Mouse (Mus musculus) intestine, embryonic 16.5 days (tissue): Measurements from ENCODE around the gene AU040320. TPM values are rescaled to one million over a fixed set of nuclear protein-coding genes. Genes with fewer than 3 reads are reported as not detected.

ENCODE experiments used
- ATAC-seq: fragments of 200-750 bp; cut with Nextera tagmentation; 2 replicates; pipeline ENCODE4 v1.8.0; 2017; ENCODE audit warnings: moderate TSS enrichment, moderate library complexity
- H3K27ac ChIP-seq: fragments of 300-500 bp; sonication (generic); 2 replicates; pipeline ENCODE4 v1.5.1; 2014; ENCODE audit warnings: mild to moderate bottlenecking, low read length
- H3K27me3 ChIP-seq: fragments of 300-500 bp; sonication (generic); replicated peaks from 2 replicates; pipeline ENCODE4 v1.6.1; 2014; ENCODE audit warnings: low read length, control low read depth, mixed read lengths; ENCODE audit not compliant: control insufficient read depth, insufficient read depth
- H3K36me3 ChIP-seq: fragments of 300-500 bp; sonication (generic); 2 replicates; pipeline ENCODE4 v1.6.1; 2014; ENCODE audit warnings: low read length, control low read depth; ENCODE audit not compliant: control insufficient read depth, insufficient read depth
- H3K4me1 ChIP-seq: fragments of 300-500 bp; sonication (generic); 2 replicates; pipeline ENCODE4 v1.6.1; 2014; ENCODE audit warnings: low read length, control low read depth, mixed read lengths; ENCODE audit not compliant: control insufficient read depth, insufficient read depth
- H3K4me2 ChIP-seq: fragments of 300-500 bp; sonication (generic); 2 replicates; pipeline ENCODE4 v1.6.1; 2014; ENCODE audit warnings: low read depth, low read length, control low read depth
- H3K4me3 ChIP-seq: fragments of 300-500 bp; sonication (generic); 2 replicates; pipeline ENCODE4 v1.5.1; 2014; ENCODE audit warnings: mild to moderate bottlenecking, low read length
- H3K9ac ChIP-seq: fragments of 300-500 bp; sonication (generic); 2 replicates; pipeline ENCODE4 v1.6.1; 2014; ENCODE audit warnings: low read depth, low read length
- H3K9me3 ChIP-seq: fragments of 300-500 bp; sonication (generic); 2 replicates; pipeline ENCODE4 v1.6.1; 2016; ENCODE audit warnings: low read length, control low read depth; ENCODE audit not compliant: control insufficient read depth
- WGBS: fragments of 180-500 bp; shearing (Covaris S2); extraction: QIAGEN DNeasy Blood & Tissue Kit; methylation state at CpG from one replicate; pipeline ENCODE4 v1.1.7; 2014; 5-methylcytosine and 5-hydroxymethylcytosine counted together
- polyA plus RNA-seq: library from polyadenylated mRNA; unstranded; fragments of >200 nt; fragmentation: Nextera tagmentation; extraction: Ambion mirVana; gene quantifications from 2 replicates; pipeline ENCODE4 v1.2.1, GENCODE M21; 2015

Gene AU040320
- polyA plus RNA-seq, 1 experiment from 2014 or later: 36.4 TPM

DNA sequence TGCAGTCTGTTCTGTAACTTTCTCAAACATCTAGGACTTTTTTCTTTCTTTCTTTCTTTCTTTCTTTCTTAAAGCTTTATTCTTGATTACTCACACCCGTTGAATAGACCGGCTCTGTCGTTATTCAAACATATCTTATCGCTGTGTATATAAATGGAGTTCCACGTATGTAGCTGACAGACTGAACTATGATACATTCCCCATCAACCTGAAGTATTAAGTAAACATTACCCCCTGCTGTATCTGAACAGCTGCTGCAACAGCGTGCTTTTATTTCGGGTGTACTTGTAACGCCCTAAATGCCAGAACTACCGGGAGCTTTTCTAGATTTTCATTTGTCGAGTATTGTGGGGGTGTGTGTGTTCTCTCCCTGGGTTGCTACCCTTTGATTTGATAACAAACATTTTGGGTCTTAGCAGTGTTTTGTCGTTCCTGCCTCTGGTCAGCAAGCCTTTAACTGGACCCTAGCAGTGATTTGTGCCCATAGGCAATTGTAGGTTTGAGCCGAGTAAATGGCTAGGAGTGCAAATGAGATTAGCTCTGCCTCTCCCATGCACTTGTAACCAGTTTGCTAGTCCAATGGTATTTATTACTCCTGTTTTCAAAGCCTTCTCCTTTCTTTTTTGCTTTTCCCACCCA, 1.5 kb downstream of the AU040320 start:
- H3K27ac ChIP-seq: peak overlapping the region; percentile 97
- 29% methylated on average over 12 of the region's 12 CpGs for WGBS
- H3K4me3 ChIP-seq: peak overlapping the region; percentile 96
- no peak overlapping the region; the same call in 1 of the 2 replicates for H3K9ac ChIP-seq
- H3K4me2 ChIP-seq: peak overlapping the region; percentile 61
- no peaks in the 10 kb centered on the region for H3K27me3 ChIP-seq
- no peaks in the 10 kb centered on the region for H3K36me3 ChIP-seq
- peak; percentile 34 for ATAC-seq
- H3K9me3 ChIP-seq: no peaks in the 10 kb centered on the region
- peaks cover 22% of the 10 kb centered on the region for H3K4me1 ChIP-seq

DNA sequence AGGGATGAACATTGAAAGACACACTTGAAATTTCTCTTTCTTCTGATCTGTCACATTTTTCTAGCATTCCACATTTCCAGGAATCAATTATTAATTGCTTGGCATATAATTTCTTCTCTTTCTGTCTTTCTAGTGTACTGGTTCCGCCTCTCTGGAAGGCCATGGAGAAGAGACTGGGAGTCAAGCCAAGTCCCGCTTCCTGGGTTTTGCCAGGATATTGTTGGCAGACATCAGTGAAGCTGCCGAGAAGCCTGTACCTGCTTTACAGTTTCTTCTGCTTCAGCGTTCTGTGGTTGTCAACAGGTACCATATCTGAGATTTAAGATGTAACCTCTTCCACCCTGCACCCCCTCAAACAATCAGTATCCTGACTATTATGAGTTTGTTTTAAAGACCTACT, 3.4 kb downstream of the AU040320 start:
- H3K27ac ChIP-seq: no peak overlapping the region
- no peak overlapping the region for H3K9ac ChIP-seq
- no peak overlapping the region for H3K4me3 ChIP-seq
- WGBS: 77% methylated on average over 4 of the region's 4 CpGs
- H3K36me3 ChIP-seq: peaks cover 3% of the 10 kb centered on the region; the same call in 1 of the 2 replicates
- no peak overlapping the region; the same call in 1 of the 2 replicates for H3K4me2 ChIP-seq
- H3K9me3 ChIP-seq: no peaks in the 10 kb centered on the region
- H3K27me3 ChIP-seq: no peaks in the 10 kb centered on the region
- peaks cover 12% of the 10 kb centered on the region for H3K4me1 ChIP-seq
- no peak for ATAC-seq

DNA sequence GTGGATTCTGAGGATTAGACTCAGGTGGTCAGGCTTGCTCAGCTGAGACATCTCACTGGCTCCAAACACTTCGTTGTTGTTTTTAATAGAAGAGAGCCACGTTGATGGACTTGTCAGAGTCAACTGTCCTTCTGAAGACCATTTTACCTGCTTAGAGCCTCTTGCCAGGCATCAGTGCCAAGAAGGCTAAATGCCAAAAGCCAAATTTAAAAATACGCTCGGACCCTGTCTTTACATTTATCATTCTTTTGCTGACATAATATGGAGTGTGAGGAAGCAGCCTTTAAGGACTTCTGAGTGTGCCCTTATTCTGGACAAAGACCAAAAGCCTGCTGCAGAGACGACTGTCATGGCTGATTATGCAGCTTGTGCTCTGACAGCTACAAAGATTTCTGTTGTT, 5.0 kb downstream of the AU040320 start:
- Histone ChIP-seq H3K4me2 (no peak overlapping the region), H3K27ac (no peak overlapping the region), H3K9me3 (no peaks in the 10 kb centered on the region), H3K9ac (no peak overlapping the region), H3K27me3 (no peaks in the 10 kb centered on the region), H3K4me1 (peaks cover 8% of the 10 kb centered on the region), H3K4me3 (no peak overlapping the region), H3K36me3 (peaks cover 3% of the 10 kb centered on the region; the same call in 1 of the 2 replicates)
- 81% methylated on average over 5 of the region's 5 CpGs for WGBS
- no peak for ATAC-seq

DNA sequence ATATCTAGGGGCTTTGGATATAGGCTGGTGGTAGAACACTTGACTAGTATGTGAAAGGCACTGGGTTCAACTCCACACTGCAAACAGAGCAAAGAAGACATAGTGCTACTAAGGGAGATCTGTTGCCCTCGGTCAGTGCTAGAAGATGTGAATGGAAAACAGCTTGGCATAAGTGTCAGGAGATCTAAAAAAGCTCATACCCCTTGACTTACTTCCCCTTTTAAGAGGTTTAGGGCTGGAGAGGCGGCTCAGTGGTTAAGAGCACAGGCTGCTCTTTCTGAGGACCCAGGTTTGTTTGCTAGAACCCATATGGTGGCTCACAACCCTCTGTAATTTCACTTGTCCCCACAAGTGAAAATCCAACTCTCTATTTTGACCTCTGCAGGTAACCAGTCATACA, 6.1 kb downstream of the AU040320 start:
- H3K4me1 ChIP-seq: peaks cover 8% of the 10 kb centered on the region
- H3K4me3 ChIP-seq: no peak overlapping the region
- peaks cover 3% of the 10 kb centered on the region; the same call in 1 of the 2 replicates for H3K36me3 ChIP-seq
- no peak for ATAC-seq
- 87% methylated on average over 2 of the region's 2 CpGs for WGBS
- no peaks in the 10 kb centered on the region for H3K9me3 ChIP-seq
- H3K27ac ChIP-seq: no peak overlapping the region
- H3K27me3 ChIP-seq: no peaks in the 10 kb centered on the region
- H3K9ac ChIP-seq: no peak overlapping the region
- no peak overlapping the region for H3K4me2 ChIP-seq

DNA sequence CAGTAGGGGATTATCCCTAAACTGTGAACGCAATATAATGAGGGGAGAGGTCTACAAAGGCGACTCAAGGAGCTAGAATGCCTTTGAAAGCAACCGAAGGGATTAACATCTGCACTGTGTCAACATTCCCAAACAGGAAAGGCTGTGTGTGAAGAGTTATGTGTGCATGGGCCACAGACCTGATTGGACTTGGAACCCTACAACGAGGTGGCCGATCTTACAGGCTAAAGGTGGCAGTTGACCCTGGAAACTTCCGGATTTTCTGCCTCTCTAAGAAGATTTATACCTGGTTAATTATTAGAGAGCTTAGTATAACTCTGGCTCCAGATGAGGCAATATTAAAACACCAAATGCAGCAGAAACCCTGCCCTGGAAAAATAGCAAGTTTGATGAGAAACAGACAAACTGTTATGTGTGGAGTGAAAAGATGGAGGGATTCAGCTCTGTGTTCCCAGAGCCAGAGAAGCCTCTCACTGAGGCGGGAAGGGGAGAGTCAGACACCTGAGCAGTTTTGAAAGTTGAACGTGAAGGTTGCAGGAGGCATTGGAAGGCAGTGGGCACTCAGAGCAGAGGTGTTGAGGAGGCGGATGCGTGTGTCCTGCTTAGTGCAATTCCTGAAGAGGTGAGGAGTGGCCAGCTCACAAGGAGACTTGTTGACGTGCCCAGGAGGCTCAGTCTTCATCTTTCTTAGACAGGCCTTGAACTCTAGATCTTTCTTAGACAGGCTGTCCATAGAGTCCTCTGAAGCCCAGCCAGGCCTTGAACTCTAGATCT, 9.4 kb downstream of the AU040320 start:
- peak; percentile 95 for ATAC-seq

DNA sequence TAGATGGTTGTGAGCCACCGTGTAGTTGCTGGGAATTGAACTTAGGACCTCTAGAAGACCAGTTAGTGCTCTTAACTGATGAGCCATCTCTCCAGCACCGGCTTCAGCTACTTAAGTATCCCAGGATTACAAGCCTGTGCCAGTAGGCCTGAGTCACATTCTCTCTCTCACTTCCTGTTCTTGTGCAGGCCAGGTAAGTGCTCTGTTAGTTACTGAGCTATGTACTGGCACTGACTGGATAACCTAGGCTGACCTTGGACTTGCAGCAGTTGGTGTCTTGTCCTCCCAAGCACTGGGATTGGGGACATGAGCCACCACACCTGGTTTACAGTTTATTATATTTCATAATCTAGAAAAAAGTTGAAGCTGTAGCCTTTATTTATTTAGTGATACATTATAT, 10.1 kb downstream of the AU040320 start:
- Histone ChIP-seq H3K27me3 (no peaks in the 10 kb centered on the region), H3K27ac (peak overlapping the region; percentile 93), H3K4me3 (no peak overlapping the region), H3K4me2 (0 out of 2 replicates have a peak overlapping the region, but pooled peaks have one; percentile 26), H3K36me3 (peaks cover 3% of the 10 kb centered on the region; the same call in 1 of the 2 replicates), H3K9me3 (no peaks in the 10 kb centered on the region), H3K9ac (no peak overlapping the region), H3K4me1 (peaks cover 4% of the 10 kb centered on the region)
- 65% methylated on average over 2 of the region's 2 CpGs for WGBS
- ATAC-seq: peak; percentile 75

More for the DNA sequence above, 9.4 kb downstream of the AU040320 start:
- 45% methylated on average over 11 of the region's 11 CpGs for WGBS
- H3K27me3 ChIP-seq: no peaks in the 10 kb centered on the region
- no peak overlapping the region for H3K9ac ChIP-seq
- peaks cover 4% of the 10 kb centered on the region for H3K4me1 ChIP-seq
- H3K27ac ChIP-seq: peak overlapping the region; percentile 93
- no peaks in the 10 kb centered on the region for H3K9me3 ChIP-seq
- H3K4me3 ChIP-seq: peak overlapping the region; percentile 4
- peaks cover 3% of the 10 kb centered on the region; the same call in 1 of the 2 replicates for H3K36me3 ChIP-seq
- H3K4me2 ChIP-seq: peak overlapping the region; percentile 26

DNA sequence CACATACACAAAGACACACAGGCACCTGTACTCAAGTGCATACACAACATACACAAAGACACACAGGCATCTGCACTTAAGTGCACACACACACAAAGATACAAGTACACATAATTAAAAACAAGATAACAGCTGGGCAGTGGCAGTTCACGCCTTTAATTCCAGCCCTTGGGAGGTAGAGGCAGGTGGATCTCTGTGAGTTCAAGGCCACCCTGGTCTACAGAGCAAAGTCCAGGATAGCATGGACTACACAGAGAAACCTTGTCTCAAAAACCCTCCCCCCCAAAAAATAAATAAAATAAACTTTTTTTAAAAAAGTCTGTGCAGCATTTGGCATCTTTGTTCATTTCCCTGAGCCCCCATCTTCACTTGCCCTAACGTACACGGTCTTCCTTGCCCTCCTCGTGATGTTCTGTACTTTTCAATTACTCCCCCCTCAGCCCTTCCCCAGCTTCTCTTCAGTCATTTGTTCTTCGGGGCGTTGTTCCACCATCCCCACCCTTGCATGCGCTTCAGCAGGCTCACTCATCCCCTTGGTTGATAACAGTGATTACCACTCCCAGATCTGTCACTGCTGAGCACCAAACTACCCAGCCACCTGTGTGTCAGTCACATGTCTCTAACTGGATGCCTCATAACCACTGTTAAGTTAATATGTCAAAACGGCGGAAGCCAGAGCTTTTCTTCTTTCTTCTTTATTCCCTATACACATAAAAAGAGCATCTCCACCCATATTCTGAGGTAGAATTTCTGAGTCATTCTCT, 16.6 kb downstream of the AU040320 start:
- WGBS: 68% methylated on average over 9 of the region's 9 CpGs
- Histone ChIP-seq H3K4me3 (no peak overlapping the region), H3K9me3 (no peaks in the 10 kb centered on the region), H3K4me1 (peaks cover 5% of the 10 kb centered on the region; the same call in 1 of the 2 replicates), H3K4me2 (no peak overlapping the region), H3K9ac (no peak overlapping the region), H3K27me3 (no peaks in the 10 kb centered on the region), H3K27ac (no peak overlapping the region), H3K36me3 (no peaks in the 10 kb centered on the region; the same call in 1 of the 2 replicates)
- peak; percentile 95 for ATAC-seq

DNA sequence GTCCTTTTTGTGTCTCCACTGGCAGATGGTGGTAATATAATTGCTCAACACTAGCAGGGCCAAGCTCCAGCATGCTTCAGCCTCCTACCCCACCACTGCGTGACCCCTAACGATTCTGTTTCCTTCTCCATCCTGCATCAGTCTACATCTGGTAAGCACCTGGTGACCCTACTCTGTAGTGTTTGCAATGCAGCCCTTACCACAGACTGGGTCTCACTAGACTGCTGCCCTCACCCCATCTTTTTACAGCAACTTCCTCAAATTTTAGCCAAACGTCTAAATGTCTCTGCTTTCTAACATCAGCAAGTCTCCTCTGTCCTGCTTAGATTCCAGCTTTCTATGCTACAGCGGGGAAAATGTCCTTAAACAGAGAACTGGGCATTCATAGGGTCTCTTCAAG, 17.5 kb downstream of the AU040320 start:
- H3K4me1 ChIP-seq: peaks cover 9% of the 10 kb centered on the region
- H3K27me3 ChIP-seq: no peaks in the 10 kb centered on the region
- WGBS: 72% methylated on average over 4 of the region's 4 CpGs
- no peak overlapping the region for H3K4me2 ChIP-seq
- no peaks in the 10 kb centered on the region; the same call in 1 of the 2 replicates for H3K36me3 ChIP-seq
- ATAC-seq: no peak; the same call in 1 of the 2 replicates
- H3K4me3 ChIP-seq: no peak overlapping the region
- no peak overlapping the region for H3K27ac ChIP-seq
- H3K9me3 ChIP-seq: no peaks in the 10 kb centered on the region
- no peak overlapping the region for H3K9ac ChIP-seq

DNA sequence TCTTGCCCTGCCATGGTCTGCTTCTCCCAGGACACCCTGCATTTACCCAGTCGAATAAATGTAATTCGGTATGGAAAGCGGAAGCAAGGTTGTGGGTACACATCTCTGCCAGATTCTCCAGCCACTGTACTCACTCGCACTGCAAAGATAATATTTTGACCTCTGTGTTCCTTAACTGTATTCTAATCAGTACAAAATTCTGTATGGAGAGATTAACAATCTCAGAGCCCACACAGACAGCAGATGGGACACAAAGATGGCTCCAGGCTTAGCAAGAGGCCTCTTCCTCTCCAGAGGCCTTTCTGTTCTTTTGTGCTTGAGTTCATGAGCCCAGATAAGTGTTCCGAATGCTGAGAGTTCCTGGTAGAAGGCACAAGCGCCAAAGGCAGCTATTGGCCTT, 20.5 kb downstream of the AU040320 start:
- 89% methylated on average over 6 of the region's 6 CpGs for WGBS
- peaks cover 9% of the 10 kb centered on the region for H3K4me1 ChIP-seq
- ATAC-seq: no peak

More for the DNA sequence above, 20.5 kb downstream of the AU040320 start:
- Histone ChIP-seq H3K27me3 (no peaks in the 10 kb centered on the region), H3K27ac (no peak overlapping the region), H3K4me2 (no peak overlapping the region), H3K9me3 (no peaks in the 10 kb centered on the region), H3K4me3 (no peak overlapping the region), H3K9ac (no peak overlapping the region), H3K36me3 (no peaks in the 10 kb centered on the region)
